Mouse (Mus musculus): ENCODE measurements around the gene Clpp. TPM values are rescaled to one million over a fixed set of nuclear protein-coding genes. Genes with fewer than 3 reads are reported as not detected.

The Clpp gene
- total RNA-seq, 2 experiments from 2014 or later = 10.8 to 26.8 TPM

DNA sequence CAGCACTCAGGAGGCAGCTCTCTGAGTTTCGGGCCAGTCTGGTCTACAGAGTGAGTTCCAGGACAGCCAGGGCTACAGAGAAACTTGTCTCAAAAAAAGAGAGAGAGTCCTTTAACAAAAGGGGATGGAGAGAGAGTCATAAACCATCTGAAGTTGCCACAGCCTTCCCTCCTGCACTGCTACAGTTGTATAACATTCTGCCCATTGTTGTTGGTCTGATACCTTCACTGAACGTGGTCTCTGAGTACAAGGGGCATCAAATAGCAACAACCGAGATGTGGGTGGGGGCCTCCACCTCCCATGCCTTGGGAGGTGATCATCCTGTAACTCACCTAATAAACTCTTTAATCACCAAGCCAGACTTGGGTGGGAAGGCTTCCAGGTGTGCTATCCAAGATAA lies 4.4 kb upstream of the Clpp start:
- no peak for ATAC-seq (replicated peaks; ENCODE audit: low FRiP score, poor library complexity, severe bottlenecking)

DNA sequence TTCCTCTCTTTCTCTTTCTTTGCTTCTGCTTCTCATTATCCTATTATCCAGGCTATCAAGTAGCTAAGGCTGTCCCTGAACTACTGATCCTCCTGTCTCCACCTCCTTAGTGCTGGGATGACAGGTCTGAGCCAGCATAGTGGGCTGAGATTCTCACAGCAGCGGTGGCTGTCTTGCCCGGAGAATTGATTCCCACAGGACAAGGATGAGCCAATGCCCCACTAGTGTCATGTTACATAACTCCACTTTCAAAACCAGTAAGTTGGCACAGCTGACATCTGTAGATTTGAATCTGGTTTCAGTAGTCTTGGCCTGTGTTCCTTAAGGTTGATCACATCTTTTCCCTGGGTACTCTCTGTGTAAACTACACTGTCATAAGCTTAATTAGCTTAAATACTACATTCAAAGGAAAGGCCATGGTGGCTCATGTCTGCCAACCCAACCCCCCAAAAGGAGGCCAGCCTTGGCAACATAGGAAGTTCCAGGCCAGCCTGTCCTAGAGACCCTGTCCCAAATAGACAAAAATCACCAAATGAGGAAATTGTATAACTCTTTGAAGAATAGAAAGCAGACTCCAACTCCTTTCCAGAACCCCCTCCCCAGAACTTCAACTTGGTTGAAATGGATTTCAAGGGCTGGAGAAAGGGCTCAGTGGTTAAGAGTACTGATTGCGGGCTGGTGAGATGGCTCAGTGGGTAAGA lies 3.9 kb upstream of the Clpp start:
- no peak for ATAC-seq (replicated peaks; ENCODE audit: low FRiP score, poor library complexity, severe bottlenecking)

DNA sequence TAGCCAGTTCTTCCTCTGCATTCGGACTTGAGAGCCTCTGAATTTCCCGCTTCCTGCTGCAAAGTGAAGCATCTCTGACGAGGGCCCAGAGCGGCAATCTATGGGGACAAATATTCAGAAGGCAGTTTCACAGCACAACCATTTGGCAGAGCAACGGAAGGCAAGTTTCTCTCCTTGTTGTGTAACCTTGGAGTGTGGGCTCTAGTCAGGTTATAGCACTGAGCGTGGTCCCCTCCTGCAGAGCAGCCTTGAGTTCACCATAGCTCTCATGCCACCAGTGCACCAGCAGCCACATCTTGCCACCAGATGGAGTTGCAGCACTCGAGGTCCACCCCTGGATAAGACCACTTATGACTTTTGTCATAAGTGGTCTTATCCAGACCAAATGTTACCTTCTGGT lies 1.7 kb upstream of the Clpp start:
- no peak for ATAC-seq (replicated peaks; ENCODE audit: low FRiP score, poor library complexity, severe bottlenecking)

DNA sequence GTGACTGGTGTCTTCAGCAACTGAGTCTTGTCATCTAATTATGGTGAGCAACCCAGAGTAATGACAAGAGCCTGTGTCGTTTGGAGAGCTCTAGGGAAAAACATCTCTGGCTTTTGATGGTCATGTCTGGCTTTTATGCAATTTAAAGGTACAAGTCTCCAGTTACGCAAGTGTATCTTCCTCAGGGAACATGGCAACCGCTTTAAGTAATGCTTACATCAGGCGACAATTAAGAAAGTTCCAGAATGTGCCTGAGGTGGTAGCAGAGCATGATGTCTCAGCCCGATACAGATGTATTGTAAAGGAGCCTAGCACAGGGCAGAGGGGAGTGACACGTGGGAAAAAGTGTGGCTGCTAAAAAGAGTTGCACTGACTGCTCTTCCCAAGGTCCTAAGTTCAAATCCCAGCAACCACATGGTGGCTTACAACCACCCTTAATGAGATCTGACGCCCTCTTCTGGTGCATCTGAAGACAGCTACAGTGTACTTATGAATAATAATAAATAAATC lies 1.1 kb upstream of the Clpp start:
- ATAC-seq (replicated peaks; ENCODE audit: low FRiP score, poor library complexity, severe bottlenecking) = no peak

DNA sequence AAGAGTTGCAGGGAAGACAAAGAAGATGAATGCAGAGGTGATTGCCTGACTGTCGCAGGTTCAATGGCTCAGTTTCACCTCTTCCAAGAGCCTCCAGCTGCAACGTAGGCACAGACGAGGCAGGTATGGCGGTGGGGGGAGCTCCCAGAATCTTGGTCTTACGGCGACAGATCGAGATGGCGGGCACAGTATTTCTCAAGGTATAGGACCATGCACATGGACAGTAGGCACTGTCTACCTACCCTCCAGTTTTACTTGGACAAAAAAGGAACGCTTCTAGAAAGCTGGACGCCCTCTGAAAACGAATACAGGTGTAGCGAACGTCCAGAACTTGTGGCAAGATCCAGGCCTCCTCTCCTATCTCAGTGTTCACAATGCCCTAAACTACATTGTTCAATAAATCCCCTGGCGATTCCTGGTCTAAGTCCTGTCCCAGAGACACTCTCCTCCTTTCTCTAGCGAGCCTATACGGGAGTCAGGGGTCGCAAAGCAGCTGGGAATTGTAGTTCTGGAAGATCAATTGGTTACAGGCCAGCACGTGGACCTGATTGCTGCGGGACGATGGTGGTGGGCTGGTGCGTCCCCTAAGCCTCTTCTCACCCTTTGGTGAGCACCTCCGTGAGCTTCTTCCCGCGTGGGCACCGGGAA lies 514 bp upstream of the Clpp start:
- ATAC-seq (replicated peaks; ENCODE audit: low FRiP score, poor library complexity, severe bottlenecking) = peak; percentile 75

DNA sequence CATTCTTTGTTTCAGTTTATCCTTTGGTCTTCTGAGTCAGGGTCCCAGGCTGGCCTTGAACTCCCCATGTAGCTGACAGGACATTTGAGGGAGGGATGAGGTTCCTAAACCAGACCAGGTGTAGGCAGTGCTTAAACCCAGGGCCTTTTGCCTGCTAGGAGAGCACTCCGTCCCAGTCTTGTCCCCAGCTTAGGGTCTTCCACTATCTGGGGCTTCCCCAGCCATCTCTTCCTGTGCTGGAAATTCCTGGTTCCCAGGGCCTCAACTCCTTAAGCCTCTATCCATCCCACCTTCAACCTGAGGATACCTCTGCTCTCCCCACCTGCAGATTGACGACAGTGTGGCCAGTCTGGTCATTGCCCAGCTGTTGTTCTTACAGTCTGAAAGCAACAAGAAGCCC lies 861 bp downstream of the Clpp start:
- no peak for ATAC-seq (replicated peaks; ENCODE audit: low FRiP score, poor library complexity, severe bottlenecking)

DNA sequence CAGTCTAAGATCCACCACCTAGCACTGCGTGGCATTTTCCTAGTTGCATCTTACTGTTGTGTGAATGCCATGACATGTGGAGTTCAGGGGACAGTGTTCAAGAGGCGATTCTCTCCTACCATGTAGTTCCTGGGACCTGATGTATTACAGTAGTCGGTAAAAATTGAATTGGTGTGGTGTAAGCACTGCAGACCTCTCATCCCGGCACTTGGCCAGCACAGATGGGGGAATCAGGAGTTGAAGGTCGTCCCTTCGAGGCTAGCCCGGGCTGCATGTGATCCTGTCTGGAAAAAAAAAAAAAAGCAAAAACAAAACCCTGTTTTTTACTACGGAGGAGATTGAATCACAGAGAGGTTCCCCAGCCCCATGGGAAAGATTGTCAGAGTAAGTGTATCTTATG lies 4.9 kb downstream of the Clpp start:
- no peak for ATAC-seq (replicated peaks; ENCODE audit: low FRiP score, poor library complexity, severe bottlenecking)

DNA sequence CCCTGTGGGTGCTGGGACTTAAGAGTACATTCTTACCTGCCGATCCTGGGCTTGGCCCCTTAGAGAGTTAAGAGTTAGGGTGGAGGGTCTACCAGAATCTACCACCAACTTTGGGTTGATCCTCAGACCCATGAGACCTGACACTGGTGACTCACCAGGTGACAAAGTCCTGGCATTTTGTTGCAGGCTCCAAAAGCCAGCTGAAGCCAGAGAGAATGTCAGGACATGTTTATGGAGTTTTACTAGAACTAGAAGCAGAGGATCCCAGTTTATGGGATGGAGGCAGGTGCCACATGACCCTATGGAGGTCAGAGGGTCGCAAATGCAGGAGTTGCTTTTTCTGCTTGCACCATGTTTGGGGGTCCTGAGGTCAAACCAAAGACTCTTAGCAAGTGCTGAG lies 6.4 kb downstream of the Clpp start:
- no peak for ATAC-seq (replicated peaks; ENCODE audit: low FRiP score, poor library complexity, severe bottlenecking)

DNA sequence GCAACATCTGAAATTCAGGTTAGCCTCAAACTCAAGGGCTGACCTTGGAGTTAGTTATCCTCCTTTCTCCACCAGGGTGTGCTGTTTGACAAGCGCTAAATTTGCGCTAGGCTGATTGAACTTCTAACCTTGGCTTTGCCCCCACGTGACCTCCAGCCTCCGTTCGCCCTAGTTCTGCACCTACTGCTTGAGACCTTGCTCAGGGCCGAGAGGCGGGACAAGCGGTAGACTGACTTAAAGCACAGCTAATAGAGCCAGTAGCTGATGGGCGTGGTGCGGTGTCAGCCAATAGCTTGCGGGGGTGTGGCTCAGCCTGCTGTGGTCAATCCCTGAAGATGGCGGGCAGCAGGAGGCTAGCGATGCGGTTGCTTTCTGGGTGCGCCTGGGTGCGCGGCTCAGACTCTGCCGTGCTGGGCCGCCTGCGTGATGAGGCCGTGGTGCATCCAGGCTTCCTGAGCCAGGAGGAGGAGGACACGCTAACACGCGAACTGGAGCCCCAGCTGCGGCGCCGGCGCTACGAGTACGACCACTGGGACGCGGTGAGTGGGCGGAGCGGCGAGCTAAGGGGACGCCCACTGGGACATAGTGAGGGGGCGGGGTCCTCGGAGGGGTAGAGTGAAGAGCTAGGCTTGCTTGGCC lies 7.0 kb downstream of the Clpp start, which contains the start of gene Alkbh7:
Gene Alkbh7, plus strand, starts transcription at position 311 of the 639 bp plus-strand sequence.
- ATAC-seq (replicated peaks; ENCODE audit: low FRiP score, poor library complexity, severe bottlenecking) = peak; percentile 95

DNA sequence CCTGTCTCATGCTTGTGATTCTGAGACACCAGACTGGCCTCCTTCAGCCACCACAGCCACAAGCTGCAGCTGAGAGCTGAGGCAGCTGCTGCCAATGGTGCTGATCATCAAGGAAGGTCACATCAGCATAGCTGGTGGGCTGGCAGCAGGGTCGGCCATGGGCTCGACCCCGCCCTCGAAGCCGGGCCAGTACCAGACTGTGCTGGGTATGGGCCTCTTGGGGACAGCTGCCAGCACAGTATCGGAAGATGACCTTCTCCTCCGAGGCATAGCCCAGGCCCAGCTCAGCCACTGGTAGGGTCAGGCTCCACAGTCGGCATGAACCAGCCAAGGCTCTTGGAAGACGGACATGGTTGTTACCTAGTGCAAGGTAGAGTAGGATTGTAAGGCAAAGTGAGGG lies 9.3 kb downstream of the Clpp start:
- no peak for ATAC-seq (replicated peaks; ENCODE audit: low FRiP score, poor library complexity, severe bottlenecking)

DNA sequence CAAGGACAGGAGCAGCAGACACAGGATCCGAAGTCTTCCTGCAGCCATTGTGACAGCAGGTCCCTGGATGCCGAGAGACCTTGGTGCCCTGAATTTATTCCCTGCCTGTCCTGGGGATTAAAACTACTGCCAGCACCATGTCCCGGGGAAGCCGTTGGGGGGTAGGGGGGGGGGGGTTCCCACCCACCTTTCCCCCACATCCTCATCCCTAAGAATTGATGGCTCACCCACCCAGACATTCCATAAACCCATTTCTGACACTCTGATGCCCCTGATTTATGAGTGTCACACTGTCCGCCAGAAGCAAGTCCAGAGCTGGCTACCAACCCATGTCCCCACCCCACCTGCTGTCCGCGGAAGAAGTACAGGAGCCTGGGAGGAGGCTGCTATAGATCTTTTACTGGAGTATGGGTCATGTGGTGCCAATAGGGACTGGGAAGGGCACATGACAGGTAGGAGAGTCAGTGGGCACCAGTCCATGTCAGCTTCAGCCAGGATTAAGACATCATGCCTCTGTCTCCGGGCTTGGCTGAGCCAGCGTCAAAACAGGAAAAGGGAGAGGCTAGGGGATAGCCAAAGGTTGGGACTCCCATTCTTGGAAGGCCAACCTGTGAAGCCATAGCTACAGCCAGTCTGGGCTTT lies 10.0 kb downstream of the Clpp start, which contains the start of gene Pspn:
Gene Pspn, minus strand, starts transcription at position 51 of the 642 bp plus-strand sequence.
- no peak for ATAC-seq (replicated peaks; ENCODE audit: low FRiP score, poor library complexity, severe bottlenecking)

DNA sequence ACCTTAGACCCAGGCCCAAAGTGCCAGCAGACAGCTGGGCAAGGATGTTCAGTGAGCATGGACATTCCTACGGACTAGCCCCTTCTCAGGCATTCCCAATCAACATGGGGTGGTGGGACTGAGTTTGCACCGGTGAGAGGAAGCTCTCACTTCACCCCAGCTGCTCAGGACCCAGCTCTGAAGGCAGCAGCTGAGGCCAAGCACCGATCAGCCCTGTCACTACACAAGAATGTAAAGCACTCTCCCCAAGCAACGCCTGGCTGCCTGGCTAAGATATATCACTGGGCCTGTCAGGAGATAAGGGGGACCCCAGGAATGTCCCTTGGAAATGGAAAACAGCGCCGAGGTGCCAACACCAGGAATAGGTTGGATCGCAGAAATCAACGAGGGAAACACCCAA lies 11.1 kb downstream of the Clpp start:
- no peak for ATAC-seq (replicated peaks; ENCODE audit: low FRiP score, poor library complexity, severe bottlenecking)

DNA sequence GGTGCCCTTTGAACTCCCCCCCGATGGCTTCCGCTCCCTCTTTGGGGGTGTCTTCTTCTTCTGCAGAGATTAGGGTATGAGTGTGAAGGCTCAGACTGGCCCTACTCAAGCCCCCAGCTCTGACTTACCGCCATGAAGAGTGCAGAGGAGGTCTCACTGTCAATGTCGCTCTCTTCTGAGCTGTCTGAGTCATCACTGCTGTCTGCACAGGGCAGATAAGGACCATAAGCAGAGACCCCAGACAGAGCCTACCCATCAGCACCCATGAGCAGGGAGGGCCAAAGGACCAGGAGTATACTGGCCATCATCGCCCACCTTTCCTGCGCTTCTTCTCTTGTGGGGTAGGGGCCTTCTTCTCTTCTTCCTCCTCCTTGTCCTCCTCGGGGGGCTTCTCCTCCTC lies 13.9 kb downstream of the Clpp start:
- no peak for ATAC-seq (replicated peaks; ENCODE audit: low FRiP score, poor library complexity, severe bottlenecking)

DNA sequence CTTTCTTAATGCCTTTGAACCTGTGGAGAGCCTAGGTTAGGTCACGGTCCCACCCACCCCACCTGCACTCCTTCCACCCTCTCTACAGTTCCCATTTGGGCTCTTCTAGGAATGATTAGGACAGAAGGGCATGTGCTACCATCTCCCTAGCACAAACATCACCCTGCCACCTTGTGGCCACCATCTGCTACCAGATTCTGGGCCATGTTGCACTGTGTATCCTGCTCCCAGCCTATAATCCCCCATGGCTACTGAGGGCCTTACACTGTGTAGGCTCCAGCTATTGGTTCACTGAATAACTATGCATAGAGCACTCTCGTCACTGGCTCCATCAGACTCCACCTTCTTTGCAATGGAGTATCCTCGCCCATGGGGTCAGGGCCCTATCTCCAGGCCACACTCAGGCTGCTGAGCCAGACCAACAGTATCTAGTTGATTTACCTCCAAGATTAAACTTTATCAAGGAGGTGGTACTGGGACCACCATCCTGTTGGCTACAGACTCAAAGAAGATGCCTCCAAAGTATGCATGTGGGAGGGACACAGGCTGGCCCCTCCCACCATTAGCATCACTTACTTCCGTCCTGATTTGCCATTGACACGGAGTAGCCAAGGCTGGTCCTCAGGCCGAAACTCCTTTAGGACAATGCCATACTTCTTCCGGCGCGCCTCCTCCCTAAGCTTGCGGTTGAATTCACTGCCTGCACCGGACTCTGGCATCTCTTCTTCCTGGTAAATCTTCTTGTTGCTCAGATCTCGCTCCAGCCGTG lies 17.2 kb downstream of the Clpp start:
- ATAC-seq (replicated peaks; ENCODE audit: low FRiP score, poor library complexity, severe bottlenecking) = no peak

DNA sequence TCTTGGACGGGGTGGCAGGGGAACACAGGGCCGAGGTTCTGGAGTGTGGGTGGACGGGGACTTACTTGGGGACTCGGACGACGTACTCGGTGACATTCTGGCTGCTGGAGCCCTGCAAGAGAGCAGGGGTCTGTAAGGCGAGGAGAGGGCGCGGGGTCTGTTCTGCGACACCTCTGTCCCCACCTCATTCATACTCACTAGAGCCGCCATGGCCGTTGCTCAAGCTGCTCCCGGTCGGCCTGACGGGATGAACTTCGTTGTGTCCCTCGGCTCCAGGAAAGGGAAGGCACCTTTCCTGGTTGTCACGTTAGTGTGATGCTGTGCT lies 20.8 kb downstream of the Clpp start:
- ATAC-seq (replicated peaks; ENCODE audit: low FRiP score, poor library complexity, severe bottlenecking) = peak; percentile 60

DNA sequence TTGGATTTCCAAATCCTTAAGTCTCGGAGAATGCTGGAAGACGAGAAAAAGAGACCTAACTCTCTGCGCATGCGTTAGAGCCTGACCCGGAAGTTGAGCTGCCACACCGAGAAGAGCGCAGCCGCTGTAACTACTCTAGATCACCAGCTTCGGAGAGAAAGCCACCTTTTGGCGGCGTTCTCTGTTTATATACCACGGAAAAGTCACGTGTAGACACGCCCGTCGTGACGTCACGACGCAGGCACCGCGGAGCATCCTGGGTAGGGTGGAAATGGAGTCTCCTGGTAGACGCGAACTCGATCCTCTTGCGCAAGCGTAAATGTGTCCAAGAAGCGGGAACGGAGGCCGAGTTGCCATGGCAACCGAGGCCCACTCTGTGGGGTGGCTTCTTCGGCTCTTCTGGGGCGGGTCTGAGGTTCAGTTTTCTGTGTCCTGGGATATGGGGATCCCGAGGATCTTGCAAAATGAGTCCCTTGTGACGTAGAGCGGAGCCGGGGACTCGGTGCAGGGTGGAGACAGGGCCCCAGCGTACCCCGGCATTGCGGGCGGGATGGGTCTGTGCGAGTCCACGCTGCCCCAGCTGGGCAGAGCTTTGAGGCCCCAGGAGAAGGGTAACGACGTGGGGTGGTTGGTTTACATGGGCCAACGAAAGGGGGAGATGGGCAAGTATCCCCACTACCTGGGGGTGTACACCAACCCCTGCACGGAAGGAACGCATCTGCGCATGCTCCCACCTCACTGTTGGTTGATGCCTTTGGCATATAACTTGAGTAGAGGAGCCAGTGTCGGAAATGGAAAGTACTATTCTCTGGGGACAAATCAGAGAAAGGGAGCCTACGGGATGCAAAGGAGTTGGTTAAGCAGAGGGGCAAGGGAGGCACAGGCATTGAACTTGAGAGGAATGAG lies 21.4 kb downstream of the Clpp start, which contains the start of the genes Gtf2f1 and Gm17949:
Gene Gtf2f1, minus strand, starts transcription at position 53 of the 906 bp plus-strand sequence.
Gene Gm17949, plus strand, starts transcription at position 234 of the 906 bp plus-strand sequence.
- peak; percentile 88 for ATAC-seq (replicated peaks; ENCODE audit: low FRiP score, poor library complexity, severe bottlenecking)

DNA sequence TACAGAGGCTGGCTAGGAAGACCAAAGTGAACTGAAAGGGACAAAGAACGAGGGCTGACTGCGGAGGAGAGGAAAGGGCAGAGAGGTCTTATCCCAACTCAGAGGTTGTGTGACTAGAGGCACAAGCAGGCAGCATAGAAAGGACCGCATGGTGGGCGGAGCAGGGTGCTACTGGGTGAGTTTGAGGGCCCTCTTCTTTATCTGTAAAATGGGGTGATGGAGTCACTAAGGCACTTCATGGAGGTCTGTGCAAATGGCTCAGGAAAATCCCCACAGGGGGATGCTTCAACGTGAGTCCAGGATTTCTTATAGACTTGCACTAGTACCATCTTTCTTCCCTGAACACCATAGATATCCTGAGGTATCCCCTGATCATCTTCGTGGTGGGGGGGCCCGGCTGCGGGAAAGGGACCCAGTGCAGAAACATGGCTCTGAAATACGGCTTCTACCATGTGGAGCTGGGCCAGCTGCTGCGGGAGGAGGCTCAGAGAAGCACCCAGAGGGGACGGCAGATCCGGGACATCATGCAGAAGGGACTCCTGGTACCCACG lies 22.2 kb downstream of the Clpp start:
- no peak for ATAC-seq (replicated peaks; ENCODE audit: low FRiP score, poor library complexity, severe bottlenecking)

DNA sequence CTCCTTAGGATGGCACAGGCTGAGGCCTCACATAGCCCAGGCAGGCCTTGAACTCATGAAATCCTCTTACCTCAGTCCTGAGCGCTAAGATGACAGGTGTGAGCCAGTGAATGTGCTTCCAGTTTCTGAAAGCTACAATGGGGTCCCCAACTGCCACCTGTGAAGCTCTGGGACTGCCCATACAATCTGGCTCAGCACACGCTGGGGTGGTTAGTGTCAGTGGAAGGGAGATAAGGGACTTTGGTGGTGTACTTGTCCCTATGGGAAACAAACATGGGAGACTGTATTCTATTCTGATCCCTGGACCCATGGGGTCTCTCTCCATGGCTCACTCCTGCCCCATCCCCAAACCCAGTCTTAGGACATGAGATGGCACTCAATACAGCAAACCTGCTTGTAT lies 29.6 kb downstream of the Clpp start:
- peak; percentile 77 for ATAC-seq (replicated peaks; ENCODE audit: low FRiP score, poor library complexity, severe bottlenecking)
